Mouse (Mus musculus) heart, adult 11 months (tissue): ENCODE results near the gene Lilra6.
A peak's percentile ranks its signal among the peaks of the same experiment; 100 is the strongest.
"Not testable (repeated sequence)": the region's sequence is repeated elsewhere in the genome, so short reads cannot be mapped to it uniquely, and the experiment has no call there.

Experiments
- DNase-seq: peaks from one replicate; pipeline ENCODE4 v3.0.0; 2022

Gene Lilra6

GRCm38 (mm10) chr7:3915387-3915786, at the start of gene Lilra6:
Gene Lilra6, minus strand, starts transcription at chr7:3915503.
- DNase-seq: peak; percentile 92

GRCm38 (mm10) chr7:3962017-3962416, 46.7 kb upstream of the Lilra6 start:
- no peak for DNase-seq

- no peak for DNase-seq
Observed at GRCm38 (mm10) chr7:3957387-3957786, 42.1 kb upstream of the Lilra6 start.

- peak; percentile 9 for DNase-seq
Observed at GRCm38 (mm10) chr7:3949159-3949558, 33.9 kb upstream of the Lilra6 start.

- peak; percentile 7 for DNase-seq
Observed at GRCm38 (mm10) chr7:3948223-3948622, 32.9 kb upstream of the Lilra6 start.

- DNase-seq: no peak
Observed at GRCm38 (mm10) chr7:3946117-3946516, 30.8 kb upstream of the Lilra6 start.

- peak; percentile 76 for DNase-seq
Observed at GRCm38 (mm10) chr7:3940915-3941314, 25.6 kb upstream of the Lilra6 start.

- peak; percentile 7 for DNase-seq
Observed at GRCm38 (mm10) chr7:3939866-3940525, 24.7 kb upstream of the Lilra6 start.

GRCm38 (mm10) chr7:3935473-3935872, 20.2 kb upstream of the Lilra6 start:
- peak; percentile 89 for DNase-seq

- peak; percentile 77 for DNase-seq
Observed at GRCm38 (mm10) chr7:3903704-3904103, 11.6 kb downstream of the Lilra6 start.

GRCm38 (mm10) chr7:3898036-3898590, 17.2 kb downstream of the Lilra6 start, which contains the start of gene Gm14548:
Gene Gm14548, minus strand, starts transcription at chr7:3898120.
- peak; percentile 96 for DNase-seq

- DNase-seq: not testable (repeated sequence)
Observed at GRCm38 (mm10) chr7:3875032-3875431, 40.3 kb downstream of the Lilra6 start.
